Mouse (Mus musculus) kidney, adult 11 months (tissue): ENCODE data around the gene Acsf3.

Experiments
- DNase-seq: peaks from one replicate; pipeline ENCODE4 v3.0.0; 2022

Acsf3 gene

DNA sequence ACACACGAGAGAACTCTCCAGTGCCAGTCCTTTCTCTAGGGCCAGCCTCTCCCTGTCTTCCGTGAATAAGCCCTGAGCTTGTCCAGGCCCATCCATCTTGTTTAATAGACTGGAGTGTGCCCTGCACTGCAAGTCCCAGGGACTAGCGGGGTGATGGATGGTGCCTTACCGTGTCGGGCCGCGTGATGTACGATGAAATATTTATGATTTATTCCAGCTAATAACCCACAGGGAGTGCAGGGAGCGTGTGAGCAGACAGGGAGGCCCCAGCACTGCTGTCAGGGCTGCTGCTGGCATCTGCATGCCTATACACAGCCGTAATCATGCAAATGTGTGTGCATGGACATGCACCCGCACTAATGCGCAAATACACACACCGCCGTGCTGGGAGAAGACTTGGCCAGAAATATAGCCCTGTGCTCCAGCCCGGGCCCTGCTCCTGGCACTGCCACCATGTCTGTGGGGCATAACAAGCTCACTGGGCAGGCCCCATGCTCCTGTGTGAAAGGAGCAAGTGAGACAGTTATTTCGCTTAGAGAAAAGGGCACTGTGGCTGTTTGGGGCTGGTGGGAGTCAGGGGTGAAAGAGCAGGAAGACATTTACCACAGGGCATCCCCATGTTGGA is 36.7 kb downstream of the Acsf3 start:
- DNase-seq, result no peak

DNA sequence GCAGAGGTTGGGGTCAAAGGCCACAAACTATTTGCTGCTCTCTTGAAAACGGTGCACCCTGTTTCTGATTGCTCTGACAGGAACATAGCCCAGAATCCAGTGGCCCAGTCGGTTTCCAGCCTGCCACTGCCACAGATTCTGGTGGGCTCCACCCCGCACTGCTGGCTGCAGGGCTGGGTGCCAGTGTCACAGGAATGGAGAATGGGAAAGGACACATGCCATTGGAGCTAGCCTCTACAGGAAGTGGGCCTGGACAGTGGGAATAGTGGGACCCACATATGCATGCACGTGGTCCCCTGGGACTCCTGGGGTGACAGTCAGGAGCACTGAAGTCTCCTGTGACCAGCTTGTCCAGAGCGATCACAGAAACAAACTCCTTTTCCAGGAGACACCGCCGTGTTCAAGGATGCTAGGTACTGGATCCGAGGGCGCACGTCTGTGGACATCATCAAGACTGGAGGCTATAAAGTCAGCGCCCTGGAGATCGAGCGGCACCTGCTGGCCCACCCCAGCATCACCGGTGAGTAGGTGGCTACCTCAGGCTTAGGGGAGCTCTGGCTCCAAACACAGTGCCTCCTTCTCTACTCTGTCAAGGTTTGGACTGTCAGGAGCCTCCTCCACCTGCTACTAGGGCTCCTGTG is 37.4 kb downstream of the Acsf3 start:
- DNase-seq, result no peak

DNA sequence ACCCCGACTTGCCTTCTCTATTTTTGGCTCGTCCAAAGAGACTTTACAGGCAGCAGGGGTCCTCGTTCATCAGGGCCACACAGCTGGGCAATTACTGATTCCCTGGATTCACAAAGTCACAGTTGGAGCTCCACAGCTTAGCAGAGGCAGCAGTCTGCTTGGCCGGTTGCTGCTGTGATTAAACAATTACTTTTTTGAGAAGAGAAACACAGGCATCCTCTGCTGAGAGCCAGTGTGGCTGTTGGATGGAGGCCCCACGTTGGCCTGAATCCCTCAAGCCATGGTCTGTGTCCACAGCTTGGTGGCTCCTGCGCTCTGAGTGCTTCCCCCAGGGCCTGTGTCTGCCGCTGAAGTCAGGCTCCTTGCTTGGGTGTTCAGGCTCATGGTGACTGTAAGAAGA is 39.3 kb downstream of the Acsf3 start:
- DNase-seq, result no peak

DNA sequence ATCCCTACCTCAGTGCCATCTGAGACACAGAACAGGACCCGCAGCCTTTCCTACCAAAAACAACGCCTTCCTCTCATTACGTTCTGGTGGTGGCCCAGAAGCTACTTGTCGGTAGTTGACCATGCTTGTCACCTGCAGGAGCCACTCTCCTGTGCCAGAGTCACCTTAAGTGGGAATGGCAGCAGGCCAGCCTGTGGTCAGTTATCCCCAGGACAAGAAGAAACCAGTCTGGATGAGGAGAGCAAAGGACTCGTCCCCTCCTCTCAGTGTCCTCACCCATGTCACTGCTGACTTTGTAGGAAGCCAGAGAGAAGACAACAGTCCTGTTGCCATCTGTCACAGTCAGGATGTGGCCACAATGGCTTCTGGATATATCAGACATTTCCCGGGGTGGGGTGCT is 41.7 kb downstream of the Acsf3 start:
- DNase-seq, result no peak

DNA sequence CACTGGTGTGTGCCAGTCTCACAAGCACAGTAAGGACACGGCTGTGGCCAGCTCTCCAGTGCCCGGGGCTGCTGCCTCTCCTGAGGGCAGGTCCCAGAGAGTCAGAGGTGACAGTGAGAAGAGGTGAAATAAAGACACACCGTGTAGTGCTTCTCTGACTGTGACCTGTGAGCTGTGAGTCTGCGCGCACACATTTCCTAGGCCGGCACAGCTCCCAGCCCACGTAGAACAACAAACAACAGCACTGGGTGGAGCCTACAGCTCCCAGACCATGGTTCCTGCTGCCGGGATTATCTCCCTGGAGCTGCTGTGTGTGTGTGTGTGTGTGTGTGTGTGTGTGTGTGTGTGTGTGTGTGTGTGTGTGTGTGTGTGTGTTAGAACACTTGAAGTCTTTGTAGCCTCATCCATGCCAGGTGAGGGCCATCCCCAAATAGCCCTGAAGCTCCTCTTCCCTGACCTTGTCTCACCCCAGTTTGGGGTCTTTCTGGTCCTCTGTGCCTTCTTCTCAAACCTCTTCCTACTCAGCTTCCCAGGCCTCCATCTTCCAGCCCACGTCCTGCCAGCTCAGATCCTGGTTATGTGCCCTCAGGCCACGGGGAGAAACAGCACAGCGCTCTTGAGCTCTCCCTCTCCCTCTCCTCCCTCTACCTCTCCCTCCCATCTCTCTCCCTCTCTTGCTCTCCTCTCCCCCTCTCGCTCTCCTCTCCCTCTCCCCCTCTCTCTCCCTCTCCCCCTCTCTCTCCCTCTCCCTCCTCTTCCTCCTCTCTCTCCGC is 42.6 kb downstream of the Acsf3 start:
- DNase-seq, result no peak

DNA sequence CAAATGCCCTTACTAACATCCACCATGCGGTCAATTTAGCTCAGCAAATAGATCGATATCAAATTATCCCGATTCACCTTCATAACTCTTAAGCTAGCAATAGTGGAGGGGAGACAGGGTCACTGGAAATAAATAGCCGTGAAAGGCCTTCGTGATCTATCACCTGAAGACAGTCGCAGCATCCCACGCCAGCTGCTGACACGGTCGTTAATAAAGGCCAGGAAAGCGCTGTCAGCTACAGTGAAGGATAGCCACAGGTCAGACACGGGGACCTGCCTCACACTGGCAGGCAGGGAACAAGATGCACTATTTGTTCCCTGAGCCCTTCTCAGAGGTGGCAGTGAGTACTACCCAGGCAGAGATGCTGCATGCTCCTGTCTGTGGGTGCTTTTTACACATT is 44.5 kb downstream of the Acsf3 start:
- no peak for DNase-seq

DNA sequence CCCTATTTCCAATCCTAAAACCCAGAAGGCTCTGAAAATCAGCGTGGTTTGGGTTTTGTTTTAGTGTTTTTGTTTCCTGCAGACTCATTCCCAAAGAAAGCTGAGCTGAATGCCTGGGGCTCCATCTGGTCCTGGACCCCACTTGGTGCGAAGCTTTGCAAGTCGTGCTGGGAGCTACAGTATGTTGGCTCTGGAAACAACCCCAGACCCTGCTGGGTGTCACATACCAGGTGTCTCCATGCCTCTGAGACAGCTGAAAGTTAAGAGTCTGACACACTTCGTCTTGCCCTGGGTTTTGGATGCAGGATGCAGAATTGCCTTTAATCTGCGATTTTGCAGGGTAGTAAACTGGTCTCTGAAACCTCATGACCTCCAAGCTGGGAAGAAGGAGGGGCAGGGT is 49.3 kb downstream of the Acsf3 start:
- DNase-seq, result no peak

DNA sequence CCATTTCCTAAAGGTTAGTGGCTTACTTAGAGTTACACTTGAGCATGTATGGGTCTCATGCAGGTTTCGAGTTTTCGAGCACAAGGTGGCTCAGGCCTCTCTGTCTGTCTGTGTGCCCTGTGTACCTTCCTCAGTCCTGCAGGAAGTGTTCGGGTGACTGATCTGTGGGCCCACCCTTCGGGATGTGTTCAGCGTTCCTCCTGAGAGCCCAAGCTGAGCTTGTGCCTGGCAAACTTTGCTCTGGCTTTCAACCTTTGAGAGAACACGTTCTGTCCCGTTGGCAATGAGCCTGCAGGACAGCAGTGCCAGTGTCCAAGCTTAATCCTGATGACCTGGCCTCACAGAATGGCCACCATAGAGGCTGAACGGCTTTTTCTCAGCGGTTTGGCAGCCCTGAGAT is 49.7 kb downstream of the Acsf3 start:
- peak; percentile 81 for DNase-seq

DNA sequence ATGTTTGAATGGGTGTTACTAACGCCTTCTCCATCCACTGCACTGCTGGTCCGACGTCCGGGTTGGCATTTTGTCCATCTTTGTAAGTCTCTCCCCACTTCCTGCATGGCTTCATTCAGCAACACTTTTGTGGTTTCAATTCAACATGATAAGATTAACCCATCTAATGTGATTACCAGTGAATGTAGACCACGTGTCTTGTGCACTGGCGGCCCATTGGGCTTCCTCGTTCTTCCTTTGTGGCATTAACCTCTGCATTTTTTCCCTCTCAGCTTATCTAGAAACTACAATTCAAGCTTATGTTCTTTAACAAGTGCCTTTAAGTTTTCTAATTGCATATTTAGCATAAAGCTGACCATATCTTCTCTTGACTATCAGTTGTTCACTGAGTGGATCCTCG is 50.1 kb downstream of the Acsf3 start:
- DNase-seq, result no peak

DNA sequence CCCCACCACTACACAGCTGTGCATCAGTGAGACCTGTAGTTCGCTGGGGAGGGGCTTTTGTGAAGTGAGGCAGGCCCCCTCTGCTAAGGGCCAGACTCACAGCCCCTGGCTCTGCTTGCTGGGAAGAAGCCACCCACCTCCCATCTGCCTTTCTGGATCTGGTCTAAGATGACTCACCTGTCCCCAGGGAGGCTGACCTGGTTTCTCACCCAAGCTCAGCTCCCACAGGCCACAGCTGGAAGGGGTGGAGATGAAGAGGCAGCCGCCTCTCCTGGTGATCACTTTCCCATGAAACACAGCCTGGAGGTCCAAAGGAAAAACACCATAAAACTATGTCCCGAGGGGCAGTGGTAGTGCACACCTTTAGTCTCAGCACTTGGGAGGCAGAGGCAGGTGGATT is 54.1 kb downstream of the Acsf3 start:
- no peak for DNase-seq

DNA sequence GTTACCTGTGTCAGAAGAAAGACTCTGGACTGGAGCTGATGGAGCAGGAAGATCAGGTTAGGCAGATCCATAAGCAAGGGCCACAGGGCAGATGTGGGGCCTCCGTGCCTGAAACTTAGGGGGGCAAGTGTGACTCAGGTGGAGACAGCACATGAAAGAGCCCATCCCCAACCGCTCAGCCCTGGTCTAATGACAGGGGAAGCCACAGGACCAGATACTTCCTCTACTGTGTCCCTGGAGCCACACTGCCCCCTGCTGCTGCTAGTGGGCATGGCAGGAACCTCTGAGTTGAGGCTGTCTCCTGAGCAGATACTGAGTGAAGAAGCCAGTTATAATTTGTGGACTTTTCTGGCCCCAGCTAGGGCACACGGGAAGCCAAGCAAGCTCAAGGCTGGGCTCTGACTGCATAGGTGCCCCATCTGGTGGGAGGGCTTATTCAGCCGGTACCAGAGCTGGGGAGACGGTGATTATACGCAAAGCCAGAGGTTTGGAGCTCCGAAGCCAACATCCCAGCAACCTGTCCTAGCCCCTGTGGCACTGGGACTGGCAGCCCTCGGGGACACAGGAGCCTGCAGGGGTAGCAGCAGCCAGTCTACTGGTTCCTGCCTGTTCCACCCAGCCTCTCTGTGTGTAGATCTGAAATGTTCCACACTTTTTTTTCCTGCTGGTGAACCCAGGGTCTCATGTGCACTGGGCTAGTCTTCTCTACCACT is 55.2 kb downstream of the Acsf3 start:
- peak; percentile 77 for DNase-seq

DNA sequence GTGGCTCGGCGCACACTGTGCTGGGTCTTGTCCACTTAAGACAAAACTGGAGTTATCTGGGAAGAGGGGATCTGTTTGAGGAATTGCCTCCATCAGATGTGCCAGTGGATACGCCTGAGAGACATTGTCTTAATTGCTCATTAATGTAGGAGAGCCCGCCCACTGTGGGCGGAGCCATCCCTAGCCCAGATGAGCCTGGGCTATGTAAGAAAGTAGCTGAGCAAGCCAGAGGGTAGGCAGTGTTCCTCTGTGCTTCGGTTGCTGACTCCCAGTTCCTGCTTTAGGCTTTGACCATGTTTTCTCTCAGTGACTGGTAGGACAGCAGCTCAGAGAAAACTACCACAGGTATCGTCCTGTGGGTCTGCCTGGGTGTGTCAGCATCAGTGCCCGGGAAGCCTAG is 59.1 kb downstream of the Acsf3 start:
- no peak for DNase-seq

DNA sequence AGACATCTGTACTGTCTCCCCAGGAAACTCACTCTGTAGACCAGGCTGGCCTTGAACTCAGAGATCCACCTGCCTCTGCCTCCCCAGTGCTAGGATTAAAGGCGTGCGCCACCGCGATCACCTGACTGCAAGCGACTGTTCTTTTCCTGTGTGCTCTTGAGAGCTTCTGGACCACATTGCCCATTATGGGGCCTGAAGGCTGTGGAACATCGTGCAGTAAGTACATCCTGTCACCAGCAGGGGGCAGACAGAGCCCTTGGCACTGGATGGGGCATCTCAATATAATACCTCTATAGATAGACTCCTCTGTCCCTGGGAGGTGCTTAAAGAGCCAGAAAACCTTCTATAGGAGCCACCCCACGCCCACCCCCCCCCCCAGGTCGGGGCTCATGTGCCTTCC is 59.7 kb downstream of the Acsf3 start:
- DNase-seq, result peak; percentile 54

DNA sequence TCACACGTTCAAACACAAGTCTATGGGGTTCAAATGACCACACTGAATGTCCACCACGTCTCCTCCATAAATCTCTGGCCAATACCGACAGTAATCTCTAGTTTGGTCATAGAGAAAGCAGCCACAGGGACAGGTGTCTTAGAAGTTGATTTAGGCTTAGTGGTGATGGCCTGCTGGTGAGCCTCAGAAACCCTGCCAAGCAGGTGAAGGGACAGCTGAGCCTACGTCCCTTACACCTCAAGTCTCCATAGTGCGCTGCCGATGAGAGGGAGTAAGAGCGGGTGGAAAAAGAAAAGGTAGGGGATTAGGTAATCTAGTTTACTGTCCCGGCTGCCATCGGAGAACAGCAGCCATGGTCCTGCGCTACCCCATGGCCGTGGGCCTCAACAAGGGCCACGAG is 60.9 kb downstream of the Acsf3 start:
- no peak for DNase-seq

DNA sequence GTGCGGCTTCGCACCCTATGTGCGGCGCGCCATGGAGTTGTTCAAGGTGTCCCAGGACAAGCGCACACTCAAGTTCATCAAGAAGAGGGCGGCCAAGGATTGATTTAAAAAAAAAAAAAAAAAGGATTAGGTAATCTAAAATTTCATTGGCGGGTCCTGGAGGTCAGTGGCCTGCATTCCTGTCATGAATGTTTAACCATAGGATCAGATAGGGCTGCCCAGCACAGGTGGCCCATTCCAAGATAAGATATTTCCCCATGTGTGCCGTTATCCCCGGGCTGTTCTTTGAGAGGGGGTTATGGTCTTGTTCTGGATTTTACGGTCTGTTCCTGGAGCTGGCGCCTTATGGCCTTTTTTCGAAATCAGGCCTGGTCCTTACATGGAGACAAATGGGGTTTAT is 61.4 kb downstream of the Acsf3 start:
- no peak for DNase-seq

DNA sequence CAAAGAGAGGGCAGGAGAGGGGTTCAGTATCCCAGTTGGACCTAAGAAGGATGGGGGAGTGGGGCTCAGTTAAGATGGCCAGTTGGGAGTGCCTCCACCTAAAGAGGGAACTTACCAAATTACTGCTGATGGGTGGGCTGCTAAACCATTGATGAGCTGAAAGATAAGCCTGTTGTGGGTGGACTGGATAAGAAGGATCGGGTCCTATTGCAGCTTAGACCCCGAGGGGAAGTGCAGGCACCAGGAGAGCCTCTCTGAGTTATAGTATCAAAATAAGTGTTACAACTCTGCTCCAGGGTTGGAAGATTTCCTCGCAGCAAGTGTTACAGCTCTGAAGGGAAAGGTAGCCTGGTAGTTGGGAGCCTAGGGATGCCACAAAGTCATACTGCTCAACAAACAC is 68.9 kb downstream of the Acsf3 start:
- DNase-seq, result no peak

DNA sequence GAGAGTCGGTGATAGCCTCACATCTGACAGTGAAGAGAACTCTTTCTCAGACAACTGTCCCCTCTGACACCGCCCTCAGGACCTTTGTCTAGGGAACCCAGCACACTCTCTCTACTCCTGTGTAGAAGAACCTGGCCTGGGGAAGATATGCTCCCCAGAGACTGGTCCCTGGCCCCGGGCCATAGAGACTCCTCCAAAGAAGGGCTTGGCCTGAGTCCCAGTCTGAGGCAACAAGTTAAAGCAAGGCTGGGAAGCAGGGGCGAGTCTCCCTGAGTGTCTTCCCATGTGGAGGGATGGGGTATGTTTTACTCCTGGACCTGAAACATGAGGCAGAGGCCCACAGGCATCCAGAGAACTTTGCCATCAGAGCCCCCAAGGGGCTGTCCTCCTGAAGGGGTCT is 70.4 kb downstream of the Acsf3 start:
- DNase-seq, result no peak

DNA sequence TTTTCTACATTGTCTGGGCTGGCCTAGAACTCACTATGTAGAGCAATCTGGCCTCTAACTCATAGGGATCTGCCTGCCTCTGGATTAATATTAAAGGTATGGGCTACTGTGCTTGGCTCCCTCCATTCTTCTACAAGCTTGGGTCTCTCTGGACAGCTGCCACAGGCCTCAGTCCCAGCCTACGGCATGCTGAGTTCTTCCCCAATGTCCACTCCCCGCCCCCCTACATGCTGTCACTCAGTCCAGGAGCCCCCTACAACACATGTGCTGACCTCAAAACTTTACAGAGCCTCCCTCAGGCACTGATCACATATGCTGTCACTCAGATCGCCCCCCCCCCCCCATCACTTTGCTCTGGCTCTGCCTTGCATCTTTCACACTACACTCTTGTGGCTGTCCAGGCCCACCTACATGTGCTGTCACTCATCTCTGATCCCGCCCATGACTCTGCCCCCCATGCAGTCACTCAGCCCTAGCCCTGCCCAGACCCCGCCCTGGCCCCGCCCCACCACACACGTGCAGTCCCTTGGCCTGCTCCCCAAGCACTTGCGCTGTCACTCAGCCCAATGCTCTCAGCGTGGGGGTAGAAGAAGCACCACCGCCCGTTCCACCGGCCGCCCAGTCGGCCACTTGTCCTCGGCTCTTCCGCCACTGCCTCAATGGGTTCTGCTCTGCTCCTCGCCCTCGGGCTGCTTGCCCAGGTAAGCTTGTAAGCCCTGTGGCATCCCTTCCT is 72.7 kb downstream of the Acsf3 start, which contains the start of gene Cdh15:
Gene Cdh15 (plus strand): TSS at position 138 of the 733 bp plus-strand sequence.
- DNase-seq, result no peak

DNA sequence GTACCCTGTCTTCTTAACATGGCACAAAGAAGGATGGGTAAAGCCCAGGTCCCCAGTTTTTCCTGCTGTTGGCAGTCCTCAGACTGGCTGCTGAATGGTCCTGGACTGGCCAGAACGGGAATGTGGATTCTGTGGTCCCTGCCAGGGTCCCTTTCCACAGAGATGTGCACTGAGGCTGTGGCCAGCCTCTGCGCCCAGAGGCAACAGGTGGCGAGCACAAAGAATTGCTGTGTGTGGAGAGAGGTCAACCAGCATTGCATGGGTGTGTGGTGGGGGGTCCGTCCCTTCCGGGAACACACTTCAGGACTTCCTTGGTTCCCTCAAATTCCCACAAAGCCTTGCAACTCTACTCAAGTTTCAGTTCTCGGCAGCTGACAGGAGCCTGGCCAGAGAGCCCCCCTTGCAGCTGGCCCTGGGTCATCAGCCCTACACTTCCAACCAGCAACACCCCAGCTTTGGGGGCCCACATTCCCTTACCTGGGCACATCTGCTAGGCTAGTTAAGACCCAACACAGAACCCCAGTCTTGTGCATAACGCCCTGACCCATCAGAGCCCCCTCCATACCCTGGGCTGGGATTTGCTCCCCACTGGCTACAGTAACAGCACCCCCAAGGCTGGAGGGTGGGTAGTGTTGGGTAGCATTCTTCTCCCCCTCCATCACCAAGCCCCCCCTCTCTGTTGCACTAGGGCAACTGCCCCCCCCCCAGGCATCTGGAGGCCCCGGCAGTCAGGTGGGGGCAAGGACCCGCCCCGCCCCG is 74.0 kb downstream of the Acsf3 start:
- DNase-seq, result no peak

DNA sequence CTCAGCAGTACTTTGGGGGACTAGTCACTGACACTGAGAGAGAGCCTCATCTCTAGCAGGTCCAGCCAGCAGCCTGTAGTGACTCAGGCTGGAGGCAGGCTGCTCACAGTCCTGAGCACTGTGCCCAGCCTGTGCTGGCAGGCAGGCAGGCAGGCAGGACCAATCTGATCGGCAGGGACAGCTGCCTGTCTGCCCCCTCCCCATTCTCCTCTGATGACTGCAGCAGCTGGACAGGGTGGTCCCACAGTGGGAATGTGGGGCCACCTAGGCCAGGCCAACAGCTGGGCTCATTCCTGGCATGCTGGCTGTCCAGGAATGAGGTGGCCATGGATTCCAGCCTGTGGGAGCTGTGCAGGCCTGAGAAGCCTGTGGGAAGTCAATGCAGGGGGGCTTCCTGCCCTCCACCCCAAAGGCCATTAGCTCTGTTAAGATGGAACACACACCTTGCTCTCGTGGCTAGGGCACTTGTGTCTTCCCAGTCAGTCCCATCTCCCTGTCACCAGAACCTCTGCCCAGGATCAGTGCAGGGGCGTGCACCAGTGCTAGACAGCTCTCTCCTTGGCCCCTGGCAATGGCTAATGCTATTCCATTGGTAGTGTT is 75.5 kb downstream of the Acsf3 start:
- DNase-seq, result no peak

DNA sequence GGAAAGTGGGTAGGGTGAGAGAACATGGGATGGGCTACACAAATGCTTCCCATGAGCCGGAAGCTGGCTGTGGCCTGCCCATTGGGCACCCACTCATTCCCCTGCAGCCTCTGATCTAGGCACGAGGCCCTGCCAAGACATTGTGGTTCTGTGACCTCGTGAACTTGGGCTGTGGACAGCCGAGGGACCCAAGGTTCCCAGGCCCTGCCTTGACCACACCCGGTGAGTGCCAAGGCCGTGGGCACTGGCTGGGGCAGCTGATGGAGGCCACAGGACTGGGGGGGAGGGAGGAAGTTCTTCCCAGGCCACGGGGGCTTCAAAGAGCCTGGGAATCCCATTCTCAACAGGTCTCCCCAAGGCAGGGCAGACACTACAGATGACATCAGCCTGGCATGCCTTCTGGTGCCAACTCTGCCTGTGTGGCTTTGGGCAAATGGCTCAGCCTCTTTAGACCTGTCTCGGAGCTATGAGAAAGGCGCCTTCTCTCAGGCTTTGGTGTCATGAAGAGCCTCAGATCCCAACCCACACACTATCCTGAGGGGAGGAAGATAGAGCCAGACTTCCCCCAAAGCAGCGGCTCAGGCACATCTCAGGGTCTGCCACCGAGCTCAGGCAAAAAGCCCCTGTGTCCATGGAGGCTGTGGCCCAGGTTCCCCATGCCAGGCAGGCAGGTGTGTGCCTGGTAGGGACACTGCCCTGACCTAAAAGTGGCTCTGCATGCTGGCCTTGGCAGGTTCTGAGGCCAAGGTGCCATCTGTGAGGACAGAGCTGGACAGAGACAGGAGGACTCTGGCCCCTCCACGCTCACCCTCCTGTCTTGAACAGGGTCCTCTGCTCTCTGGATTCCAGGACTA is 76.6 kb downstream of the Acsf3 start:
- DNase-seq, result no peak
